Mouse (Mus musculus): ENCODE measurements at regions not wholly inside any gene's neighbourhood (a gene's known extent, or its start where the extent isn't known, plus 50 kb on each side); places are given as distances from the start of the nearest gene placed in this dataset.

DNA sequence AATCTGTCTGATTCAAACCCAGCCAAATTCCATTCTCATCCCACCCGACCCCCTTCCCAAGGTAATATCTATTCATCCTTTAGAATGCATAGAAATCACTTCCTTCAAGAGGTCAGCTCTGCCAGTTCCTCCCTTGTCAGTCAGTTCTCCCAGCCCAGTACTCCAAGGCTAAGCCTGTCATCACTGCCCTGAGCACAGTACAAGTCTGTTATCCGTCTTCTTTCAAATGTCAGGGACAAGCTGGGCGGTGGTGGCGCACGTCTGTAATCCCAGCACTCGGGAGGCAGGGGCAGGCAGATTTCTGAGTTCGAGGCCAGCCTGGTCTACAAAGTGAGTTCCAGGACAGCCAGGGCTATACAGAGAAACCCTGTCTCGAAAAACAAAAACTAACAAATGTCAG, 75.9 kb upstream of the Tbx3 start:
- Histone ChIP-seq H3K9ac (no peak overlapping the region), H3K27me3 (no peaks in the 10 kb centered on the region), H3K4me3 (no peak overlapping the region), H3K36me3 (no peaks in the 10 kb centered on the region), H3K4me2 (replicated peaks) (no peak overlapping the region), H3K9me3 (no peaks in the 10 kb centered on the region), H3K27ac (no peak overlapping the region), H3K4me1 (no peaks in the 10 kb centered on the region)
- WGBS = 78% methylated on average over 8 of the region's 8 CpGs
- no peak for ATAC-seq (ENCODE audit: insufficient number of reproducible peaks, insufficient read depth, low FRiP score, low TSS enrichment)

GRCm38 (mm10) chr5:119596295-119596993, 74.0 kb upstream of the Tbx3 start:
- H3K27ac ChIP-seq = no peak overlapping the region
- no peak overlapping the region for H3K4me2 ChIP-seq (replicated peaks)
- no peaks in the 10 kb centered on the region for H3K27me3 ChIP-seq
- H3K36me3 ChIP-seq = no peaks in the 10 kb centered on the region
- H3K9me3 ChIP-seq = no peaks in the 10 kb centered on the region
- H3K4me3 ChIP-seq = no peak overlapping the region
- no peak overlapping the region for H3K9ac ChIP-seq
- WGBS = 90% methylated on average over 19 of the region's 19 CpGs
- no peak for ATAC-seq (ENCODE audit: insufficient number of reproducible peaks, insufficient read depth, low FRiP score, low TSS enrichment)
- H3K4me1 ChIP-seq = no peaks in the 10 kb centered on the region

- no peaks in the 10 kb centered on the region for H3K9me3 ChIP-seq
- H3K27me3 ChIP-seq = no peaks in the 10 kb centered on the region
- H3K9ac ChIP-seq = no peak overlapping the region
- no peak overlapping the region for H3K4me3 ChIP-seq
- H3K4me1 ChIP-seq = no peaks in the 10 kb centered on the region
- H3K36me3 ChIP-seq = no peaks in the 10 kb centered on the region
- no peak overlapping the region for H3K27ac ChIP-seq
- H3K4me2 ChIP-seq (replicated peaks) = no peak overlapping the region
- WGBS = 86% methylated on average over 8 of the region's 8 CpGs
- ATAC-seq (ENCODE audit: insufficient number of reproducible peaks, insufficient read depth, low FRiP score, low TSS enrichment) = no peak
These were observed 73.5 kb upstream of the Tbx3 start for GRCm38 (mm10) chr5:119596994-119597391.

- Histone ChIP-seq H3K9ac (no peak overlapping the region), H3K4me2 (replicated peaks) (no peak overlapping the region), H3K4me3 (no peak overlapping the region), H3K27ac (no peak overlapping the region), H3K36me3 (no peaks in the 10 kb centered on the region), H3K27me3 (no peaks in the 10 kb centered on the region), H3K4me1 (no peaks in the 10 kb centered on the region), H3K9me3 (no peaks in the 10 kb centered on the region)
- ATAC-seq (ENCODE audit: insufficient number of reproducible peaks, insufficient read depth, low FRiP score, low TSS enrichment) = no peak
- 77% methylated on average over 3 of the region's 3 CpGs for WGBS
These were observed 72.9 kb upstream of the Tbx3 start for GRCm38 (mm10) chr5:119597530-119597929.

DNA sequence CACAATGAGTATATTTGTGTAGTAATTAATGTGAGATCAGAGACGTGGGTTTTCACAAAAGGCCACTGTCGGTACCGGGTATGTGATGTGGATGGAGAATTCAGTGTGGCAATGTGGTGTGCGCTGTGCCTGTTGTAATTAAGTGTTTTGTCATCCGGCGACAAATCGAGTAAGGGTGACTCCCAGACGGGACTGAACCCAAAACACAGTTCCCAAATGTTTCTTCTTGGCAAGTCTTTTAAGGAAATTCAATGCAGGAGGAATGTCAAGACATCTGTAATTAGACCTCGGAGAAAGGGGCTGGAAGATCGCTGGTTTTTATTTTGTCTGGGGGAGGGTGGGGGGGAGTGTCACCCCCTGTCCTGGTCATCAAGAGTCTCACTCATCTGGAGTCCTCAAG, 72.3 kb upstream of the Tbx3 start:
- Histone ChIP-seq H3K27me3 (no peaks in the 10 kb centered on the region), H3K4me3 (no peak overlapping the region), H3K36me3 (no peaks in the 10 kb centered on the region), H3K27ac (0 out of 2 replicates have a peak overlapping the region, but pooled peaks have one; percentile 30), H3K9me3 (no peaks in the 10 kb centered on the region), H3K4me1 (no peaks in the 10 kb centered on the region), H3K9ac (no peak overlapping the region), H3K4me2 (replicated peaks) (no peak overlapping the region)
- ATAC-seq (ENCODE audit: insufficient number of reproducible peaks, insufficient read depth, low FRiP score, low TSS enrichment) = no peak
- WGBS = 44% methylated on average over 10 of the region's 10 CpGs

- WGBS = 89% methylated on average over 5 of the region's 5 CpGs
These were observed 69.1 kb upstream of the Tbx3 start for GRCm38 (mm10) chr5:119601390-119601789.

DNA sequence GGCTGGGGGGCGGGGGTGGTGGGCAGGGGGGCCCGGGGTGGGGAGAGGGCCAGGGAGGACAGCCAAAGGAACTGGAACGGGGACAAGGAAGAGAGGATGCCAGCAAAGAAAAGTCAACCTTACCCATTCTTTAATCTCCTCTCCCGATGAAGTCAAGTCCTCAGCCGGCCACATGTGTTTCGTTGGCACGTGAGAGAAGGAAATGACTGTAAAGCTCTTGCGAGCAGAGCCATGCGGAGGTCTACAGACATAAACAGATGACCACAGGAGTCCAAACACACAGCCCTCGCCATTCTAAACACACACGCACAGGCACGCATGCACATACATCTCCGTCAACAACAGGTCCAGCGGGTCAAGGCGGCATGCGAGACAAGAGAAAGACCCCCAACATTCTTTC, 68.5 kb upstream of the Tbx3 start:
- 88% methylated on average over 16 of the region's 16 CpGs for WGBS
- H3K27ac ChIP-seq = no peak overlapping the region
- no peak overlapping the region for H3K4me2 ChIP-seq (replicated peaks)
- H3K27me3 ChIP-seq = no peaks in the 10 kb centered on the region
- H3K4me3 ChIP-seq = no peak overlapping the region
- no peaks in the 10 kb centered on the region for H3K9me3 ChIP-seq
- H3K4me1 ChIP-seq = no peaks in the 10 kb centered on the region; the same call in 1 of the 2 replicates
- no peak for ATAC-seq (ENCODE audit: insufficient number of reproducible peaks, insufficient read depth, low FRiP score, low TSS enrichment)
- no peaks in the 10 kb centered on the region for H3K36me3 ChIP-seq
- H3K9ac ChIP-seq = no peak overlapping the region

More at GRCm38 (mm10) chr5:119601390-119601789, 69.1 kb upstream of the Tbx3 start:
- no peaks in the 10 kb centered on the region for H3K27me3 ChIP-seq
- H3K36me3 ChIP-seq = no peaks in the 10 kb centered on the region
- H3K4me1 ChIP-seq = no peaks in the 10 kb centered on the region; the same call in 1 of the 2 replicates
- no peak overlapping the region for H3K4me2 ChIP-seq (replicated peaks)
- H3K9ac ChIP-seq = no peak overlapping the region
- H3K27ac ChIP-seq = no peak overlapping the region
- no peaks in the 10 kb centered on the region for H3K9me3 ChIP-seq
- no peak for ATAC-seq (ENCODE audit: insufficient number of reproducible peaks, insufficient read depth, low FRiP score, low TSS enrichment)
- H3K4me3 ChIP-seq = no peak overlapping the region

DNA sequence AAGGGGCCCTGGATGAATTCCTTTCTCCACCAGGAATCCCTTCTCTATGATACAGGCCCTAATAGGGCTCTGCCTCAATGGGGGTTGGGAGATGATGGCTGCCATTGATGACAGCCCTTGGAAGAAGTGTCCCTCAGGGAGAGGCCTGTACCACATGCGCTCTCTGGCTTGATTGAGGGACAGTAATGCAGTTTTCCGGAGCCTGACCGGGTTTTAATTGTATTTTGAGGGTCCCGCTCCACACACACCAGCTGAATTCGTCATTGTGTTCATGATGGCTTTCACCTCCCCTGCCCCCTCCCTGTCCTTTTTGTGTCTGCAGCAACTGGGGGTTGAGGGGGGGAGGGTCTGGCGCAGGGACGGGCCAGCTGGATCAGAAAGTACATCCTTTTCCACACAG, 65.0 kb upstream of the Tbx3 start:
- H3K27me3 ChIP-seq = no peaks in the 10 kb centered on the region
- no peaks in the 10 kb centered on the region for H3K36me3 ChIP-seq
- H3K9ac ChIP-seq = no peak overlapping the region
- H3K4me2 ChIP-seq (replicated peaks) = no peak overlapping the region
- H3K9me3 ChIP-seq = no peaks in the 10 kb centered on the region
- 0 out of 2 replicates have a peak, but pooled peaks have one; percentile 23 for ATAC-seq (ENCODE audit: insufficient number of reproducible peaks, insufficient read depth, low FRiP score, low TSS enrichment)
- H3K4me3 ChIP-seq = no peak overlapping the region
- H3K4me1 ChIP-seq = peaks cover 15% of the 10 kb centered on the region
- H3K27ac ChIP-seq = no peak overlapping the region
- WGBS = 63% methylated on average over 7 of the region's 7 CpGs

DNA sequence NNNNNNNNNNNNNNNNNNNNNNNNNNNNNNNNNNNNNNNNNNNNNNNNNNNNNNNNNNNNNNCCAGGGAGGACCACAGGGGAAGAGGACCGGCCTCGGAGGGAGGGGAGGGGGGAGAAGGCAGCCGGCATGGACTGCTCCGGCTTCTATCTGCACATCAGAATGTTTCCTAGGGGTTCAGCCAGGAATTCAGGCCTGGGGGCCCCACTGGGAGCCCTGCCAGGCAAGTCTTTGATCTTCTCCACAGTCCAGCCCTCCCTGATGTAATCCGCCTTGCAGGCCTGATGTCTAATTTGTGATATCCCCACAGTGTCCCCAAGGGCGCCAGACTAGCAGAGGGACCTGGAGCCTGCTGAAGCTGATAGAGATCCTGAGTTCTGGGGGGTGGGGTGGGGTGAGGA, 57.1 kb upstream of the Tbx3 start:
- 0 out of 2 replicates have a peak overlapping the region, but pooled peaks have one; percentile 25 for H3K27ac ChIP-seq
- no peak for ATAC-seq (ENCODE audit: insufficient number of reproducible peaks, insufficient read depth, low FRiP score, low TSS enrichment)
- H3K27me3 ChIP-seq = 0 out of 2 replicates have a peak, but pooled peaks cover 3% of the 10 kb centered on the region

GRCm38 (mm10) chr5:119613981-119614770, 56.3 kb upstream of the Tbx3 start:
- Histone ChIP-seq H3K9ac (no peak overlapping the region), H3K9me3 (no peaks in the 10 kb centered on the region), H3K4me1 (peaks cover 34% of the 10 kb centered on the region), H3K27me3 (0 out of 2 replicates have a peak, but pooled peaks cover 3% of the 10 kb centered on the region), H3K4me3 (no peak overlapping the region), H3K36me3 (no peaks in the 10 kb centered on the region), H3K4me2 (replicated peaks) (no peak overlapping the region), H3K27ac (no peak overlapping the region)
- ATAC-seq (ENCODE audit: insufficient number of reproducible peaks, insufficient read depth, low FRiP score, low TSS enrichment) = no peak
- WGBS = 85% methylated on average over 10 of the region's 10 CpGs

More for the DNA sequence above, 57.1 kb upstream of the Tbx3 start:
- H3K4me3 ChIP-seq = no peak overlapping the region
- no peak overlapping the region for H3K9ac ChIP-seq
- peaks cover 42% of the 10 kb centered on the region for H3K4me1 ChIP-seq
- no peak overlapping the region for H3K4me2 ChIP-seq (replicated peaks)
- no peaks in the 10 kb centered on the region for H3K36me3 ChIP-seq
- no peaks in the 10 kb centered on the region for H3K9me3 ChIP-seq
- 7% methylated on average over 6 of the region's 6 CpGs for WGBS

DNA sequence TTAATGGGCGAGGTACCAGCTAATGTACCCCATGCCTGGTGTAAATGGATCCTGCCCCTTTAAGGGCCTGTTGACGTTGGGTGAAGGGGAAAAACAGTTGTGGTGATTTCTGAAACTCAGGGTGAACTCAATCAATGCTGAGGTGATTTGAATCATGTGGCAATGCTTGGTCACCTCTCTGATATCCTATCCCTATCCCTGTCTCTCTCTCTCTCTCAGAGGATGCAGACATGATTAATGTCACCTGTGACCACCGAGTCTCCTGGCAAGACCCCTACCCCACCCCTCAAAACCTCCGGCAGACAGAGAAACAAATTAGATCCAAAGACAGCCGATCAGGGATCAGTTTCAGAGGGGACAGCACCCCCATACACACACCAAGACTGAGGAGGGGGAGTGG, 54.8 kb upstream of the Tbx3 start:
- Histone ChIP-seq H3K4me1 (peaks cover 39% of the 10 kb centered on the region), H3K9ac (no peak overlapping the region), H3K9me3 (no peaks in the 10 kb centered on the region), H3K36me3 (no peaks in the 10 kb centered on the region), H3K4me2 (replicated peaks) (0 out of 2 replicates have a peak overlapping the region, but pooled peaks have one; percentile 11), H3K27me3 (0 out of 2 replicates have a peak, but pooled peaks cover 3% of the 10 kb centered on the region), H3K4me3 (no peak overlapping the region), H3K27ac (peak overlapping the region; percentile 46; the same call in 1 of the 2 replicates)
- no peak for ATAC-seq (ENCODE audit: insufficient number of reproducible peaks, insufficient read depth, low FRiP score, low TSS enrichment)
- 18% methylated on average over 5 of the region's 5 CpGs for WGBS

DNA sequence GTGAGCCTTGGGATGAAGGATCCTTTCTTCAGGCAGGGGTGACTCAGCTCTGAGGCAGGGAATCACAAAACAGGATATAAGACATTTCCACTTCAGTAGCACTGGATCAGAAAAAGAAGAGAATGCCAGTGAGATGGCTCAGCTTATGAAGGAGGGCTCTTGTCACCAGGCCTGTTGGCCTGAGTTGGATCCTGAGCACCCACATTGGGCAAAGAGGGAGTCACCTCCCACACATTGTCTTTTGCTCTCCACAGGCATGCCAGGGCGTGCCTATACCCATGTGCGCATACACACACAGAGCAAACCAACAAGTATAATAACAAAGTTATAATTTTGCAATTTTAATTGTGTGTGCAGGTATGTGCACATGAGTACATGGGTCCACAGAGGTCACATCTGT, 52.6 kb upstream of the Tbx3 start:
- no peak for ATAC-seq (ENCODE audit: insufficient number of reproducible peaks, insufficient read depth, low FRiP score, low TSS enrichment)
- WGBS = 93% methylated on average over 2 of the region's 2 CpGs
- H3K36me3 ChIP-seq = no peaks in the 10 kb centered on the region
- 0 out of 2 replicates have a peak, but pooled peaks cover 3% of the 10 kb centered on the region for H3K27me3 ChIP-seq
- H3K4me1 ChIP-seq = peaks cover 44% of the 10 kb centered on the region
- no peaks in the 10 kb centered on the region for H3K9me3 ChIP-seq
- H3K27ac ChIP-seq = no peak overlapping the region
- H3K9ac ChIP-seq = no peak overlapping the region
- H3K4me2 ChIP-seq (replicated peaks) = no peak overlapping the region
- H3K4me3 ChIP-seq = no peak overlapping the region
